Mouse (Mus musculus): ENCODE measurements around the gene Kl.

The Kl gene

DNA sequence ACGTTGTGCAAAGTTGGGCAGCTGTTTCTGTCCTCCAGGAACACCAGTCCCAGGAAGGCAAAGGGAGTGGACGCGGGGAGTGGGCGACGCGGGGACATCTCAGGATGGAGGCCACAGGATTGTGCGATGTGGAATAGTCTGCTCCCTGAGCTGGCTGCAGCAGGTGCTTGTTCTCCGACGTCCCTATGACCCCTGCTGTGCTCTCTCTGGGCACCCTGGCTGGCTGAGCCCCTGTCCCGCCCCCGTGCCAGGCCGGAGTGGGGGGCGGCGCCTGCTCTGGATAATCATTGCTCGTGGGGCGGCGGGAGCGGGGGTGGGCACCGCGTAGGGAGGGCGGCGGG lies at the start of gene Kl:
Kl (plus strand) TSS at position 280 of the 341 bp plus-strand sequence.
- no peak for DNase-seq (ENCODE audit: low spot score)

DNA sequence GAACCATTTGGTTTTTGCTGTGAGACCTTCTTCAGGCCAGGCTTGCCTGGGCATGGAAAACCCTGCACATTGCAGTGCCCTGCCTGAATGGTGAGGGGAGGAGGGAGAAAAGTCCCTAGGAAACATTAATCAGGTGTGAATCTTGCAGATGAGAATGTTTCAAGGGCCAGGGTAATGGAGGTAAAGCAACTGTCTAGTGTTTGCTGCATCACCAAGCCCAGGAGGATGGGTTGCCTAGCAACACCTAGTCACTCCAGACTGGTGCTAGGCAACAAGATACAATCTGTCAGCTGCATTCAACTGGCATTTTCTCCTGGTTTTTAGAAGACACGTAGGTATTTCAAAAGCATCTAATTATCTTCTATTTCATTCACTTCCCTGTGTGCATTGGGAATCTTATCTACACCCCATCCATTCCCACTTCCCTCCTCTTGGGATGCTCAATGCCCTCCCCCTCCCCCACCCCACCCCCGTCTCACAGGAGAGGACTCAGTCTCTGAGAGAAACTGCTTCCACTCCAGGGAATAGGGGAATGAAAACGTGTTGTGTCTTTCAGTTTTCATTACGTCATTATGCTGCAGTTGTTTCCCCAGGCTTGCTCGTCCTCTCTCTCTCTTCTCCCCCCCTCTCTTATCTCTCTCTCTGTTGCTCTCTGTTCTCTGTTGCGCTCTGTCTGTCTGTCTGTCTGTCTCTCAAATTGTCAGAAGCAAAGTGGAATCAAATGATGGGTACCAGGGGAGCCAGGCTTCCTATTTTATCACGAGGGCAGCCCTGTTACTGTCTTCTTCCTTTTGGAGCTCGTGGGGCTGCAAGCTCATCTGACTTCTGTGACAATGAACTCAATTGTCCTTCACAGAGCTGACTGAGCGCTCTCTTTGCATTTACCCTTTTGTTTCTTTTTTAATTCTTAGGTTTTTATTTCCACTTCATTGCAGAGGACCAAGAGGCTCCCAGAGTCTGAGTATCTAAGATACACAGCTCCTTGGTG lies 46.1 kb upstream of the Kl start:
- no peak for DNase-seq (ENCODE audit: low spot score)

DNA sequence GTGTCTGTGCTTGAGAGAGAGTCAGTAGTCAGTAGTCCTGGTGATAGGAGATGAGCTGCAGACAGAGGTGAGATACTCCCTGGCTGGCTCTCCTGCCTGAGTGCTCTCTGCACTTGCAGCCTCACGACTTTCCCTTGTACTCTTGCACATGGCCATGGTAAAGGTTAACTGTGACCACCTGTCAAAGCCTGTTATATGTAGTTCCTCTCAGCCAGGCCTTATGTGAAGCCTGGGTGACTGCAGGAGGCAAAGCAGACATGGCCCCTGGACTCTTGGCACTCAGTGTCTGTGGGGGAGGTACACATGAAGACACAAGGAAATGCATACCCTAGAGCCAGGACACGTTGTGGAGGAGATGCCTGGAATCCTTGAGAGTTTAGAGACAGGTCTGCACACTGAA lies 40.3 kb upstream of the Kl start:
- no peak for DNase-seq (ENCODE audit: low spot score)

DNA sequence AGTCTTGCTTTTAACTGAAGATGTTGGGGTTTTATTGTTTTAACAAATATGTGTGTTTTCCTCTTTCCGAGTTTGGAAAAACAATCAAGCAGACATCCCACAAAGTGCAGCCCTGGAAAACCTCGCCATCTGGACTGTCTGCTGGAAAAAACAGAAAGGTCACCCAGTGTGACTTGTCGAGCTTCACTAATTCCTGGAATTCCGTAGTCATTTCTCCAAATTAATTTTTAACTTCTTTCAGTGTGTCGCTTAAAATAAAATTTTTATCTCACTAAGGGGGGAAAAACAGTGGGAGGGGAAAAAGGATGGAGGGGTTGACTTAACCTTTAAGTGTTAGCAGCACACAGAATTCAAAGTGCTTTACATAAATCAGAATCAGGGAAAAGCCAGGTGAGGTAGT lies 39.8 kb upstream of the Kl start:
- no peak for DNase-seq (ENCODE audit: low spot score)

DNA sequence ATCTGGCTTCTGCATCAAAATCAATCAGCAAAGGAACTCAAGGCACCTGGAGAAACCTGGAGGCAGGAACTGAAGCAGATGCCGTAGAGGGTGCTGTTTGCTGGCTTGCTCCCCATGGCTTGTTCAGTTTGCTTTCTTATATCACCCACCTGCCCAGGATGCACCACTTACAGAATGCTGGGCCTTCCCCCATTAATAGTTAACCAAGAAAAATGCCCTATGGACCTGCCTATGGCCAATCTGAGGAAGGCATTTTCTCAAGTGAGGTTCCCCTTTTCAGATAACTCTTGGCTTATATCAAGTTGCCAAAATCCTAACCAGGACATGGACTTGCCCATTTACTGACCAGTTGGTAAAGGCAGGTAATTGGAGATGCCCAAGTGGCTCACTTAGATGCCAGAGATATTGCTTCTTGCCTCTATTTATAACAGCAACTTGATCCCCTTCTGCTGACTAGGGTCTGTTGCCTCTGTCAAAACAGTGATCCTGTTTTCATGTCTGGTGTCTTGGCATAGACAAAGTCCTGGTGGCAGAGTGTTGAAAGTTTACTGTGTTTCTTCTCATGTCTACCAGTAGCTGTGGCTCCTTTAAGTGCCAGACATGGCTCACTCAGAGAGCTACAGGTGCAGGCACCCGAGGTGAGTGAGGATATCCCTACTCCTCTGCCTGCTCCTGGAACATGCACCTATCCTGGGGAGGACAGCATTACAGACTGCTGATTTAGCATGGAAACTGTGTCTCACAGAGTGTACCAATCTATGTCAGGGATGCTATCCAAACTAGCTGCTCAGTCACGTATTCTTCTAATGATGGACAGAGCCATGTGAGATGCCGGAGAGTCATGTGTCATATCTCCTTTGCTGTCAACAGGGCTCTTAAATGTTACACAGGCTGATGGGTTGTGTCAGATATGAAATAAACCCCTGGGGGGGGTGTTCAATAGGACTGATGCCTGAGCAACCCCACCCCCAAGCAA lies 37.0 kb upstream of the Kl start:
- DNase-seq (ENCODE audit: low spot score): no peak

DNA sequence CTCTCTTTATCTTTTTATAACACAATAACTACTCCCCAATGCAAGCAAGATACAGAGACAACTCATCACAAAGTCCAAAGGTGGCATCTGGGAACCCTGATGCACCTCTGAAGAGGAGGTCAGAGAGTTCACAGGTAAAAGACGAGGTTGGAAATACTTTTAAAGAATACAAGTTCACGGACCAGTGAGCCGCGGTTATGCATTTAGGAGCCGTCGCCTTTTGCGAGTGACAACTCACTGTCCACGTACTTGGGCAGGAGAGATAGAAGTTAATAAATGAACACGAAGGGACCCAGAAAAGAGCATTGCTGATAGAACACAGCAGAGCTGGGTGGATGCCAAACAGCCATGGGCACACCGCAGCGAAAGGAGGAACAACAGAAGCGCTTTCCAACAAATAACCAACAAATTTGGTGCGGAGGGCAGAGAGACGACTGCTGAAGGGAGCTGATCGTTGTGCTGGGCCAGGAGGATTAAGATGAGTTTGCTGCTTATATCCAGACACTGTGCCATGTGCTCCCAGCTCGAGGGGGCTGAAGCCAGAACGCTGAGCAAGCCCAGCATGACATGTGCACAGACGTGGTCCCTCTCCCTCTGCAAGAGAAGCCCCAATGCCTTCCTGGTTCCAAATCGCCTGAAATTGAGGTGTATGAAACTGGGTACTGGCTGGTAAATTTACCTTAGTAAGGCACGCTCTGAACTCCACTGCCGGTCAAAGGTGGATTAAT lies 35.1 kb upstream of the Kl start:
- DNase-seq (ENCODE audit: low spot score): no peak

DNA sequence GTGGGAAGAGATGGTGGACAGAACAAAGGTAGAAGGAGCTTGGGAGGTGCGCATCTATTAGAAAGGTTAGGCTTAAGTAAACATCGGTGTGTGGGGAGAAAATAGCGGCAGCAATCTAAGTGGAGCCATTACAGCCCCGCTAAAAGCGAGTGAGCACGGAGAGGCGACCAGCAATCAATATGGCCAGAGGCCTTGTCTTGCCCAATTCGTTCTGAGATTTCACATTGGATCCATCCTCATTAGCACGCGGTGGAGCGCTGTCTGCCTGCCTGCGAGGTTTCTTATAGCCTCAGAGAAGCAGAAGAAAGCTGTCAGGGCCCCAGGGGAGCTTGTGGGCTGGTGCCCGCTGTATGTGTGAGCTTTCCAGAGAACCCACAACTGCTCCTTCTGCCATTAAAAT lies 33.8 kb upstream of the Kl start:
- DNase-seq (ENCODE audit: low spot score): no peak

DNA sequence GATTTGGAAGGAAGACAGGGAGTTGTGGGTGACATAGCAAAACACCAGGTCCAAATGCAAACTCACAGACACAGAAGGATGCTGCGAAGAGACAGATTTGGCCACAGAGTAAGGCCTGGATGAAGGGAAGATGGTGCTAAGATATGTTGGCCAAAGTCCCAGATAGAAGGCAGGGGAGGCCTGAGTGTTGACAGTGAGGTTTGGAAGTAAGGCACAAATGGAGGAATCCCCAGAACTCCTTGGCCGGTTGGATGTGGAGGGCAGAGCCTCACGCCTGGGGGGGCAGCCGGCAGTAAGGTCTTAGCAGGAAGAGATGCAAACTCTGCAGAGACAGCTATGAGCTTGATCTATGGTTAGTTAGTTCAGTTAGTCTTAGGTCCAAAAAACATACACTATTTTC lies 33.1 kb upstream of the Kl start:
- no peak for DNase-seq (ENCODE audit: low spot score)

DNA sequence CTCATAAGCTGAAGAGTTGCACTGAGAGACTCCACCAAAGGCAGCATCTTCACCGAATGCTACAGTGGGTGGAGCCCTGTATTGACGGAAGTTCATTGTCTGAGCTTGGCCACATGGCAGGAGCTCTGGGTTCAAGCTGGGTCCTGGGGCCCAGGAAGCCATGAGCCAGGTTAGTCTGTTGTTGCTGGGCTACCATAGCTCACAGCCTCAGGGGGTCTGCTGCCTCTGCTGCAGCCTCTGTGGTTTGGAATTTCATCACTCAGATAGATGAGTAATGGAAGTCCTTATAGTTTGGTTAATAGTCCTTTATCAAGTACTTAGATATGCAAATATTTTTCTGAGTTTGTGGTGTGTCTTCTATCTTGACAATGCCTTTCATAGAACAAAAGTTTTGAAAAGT lies 32.4 kb upstream of the Kl start:
- DNase-seq (ENCODE audit: low spot score): no peak

DNA sequence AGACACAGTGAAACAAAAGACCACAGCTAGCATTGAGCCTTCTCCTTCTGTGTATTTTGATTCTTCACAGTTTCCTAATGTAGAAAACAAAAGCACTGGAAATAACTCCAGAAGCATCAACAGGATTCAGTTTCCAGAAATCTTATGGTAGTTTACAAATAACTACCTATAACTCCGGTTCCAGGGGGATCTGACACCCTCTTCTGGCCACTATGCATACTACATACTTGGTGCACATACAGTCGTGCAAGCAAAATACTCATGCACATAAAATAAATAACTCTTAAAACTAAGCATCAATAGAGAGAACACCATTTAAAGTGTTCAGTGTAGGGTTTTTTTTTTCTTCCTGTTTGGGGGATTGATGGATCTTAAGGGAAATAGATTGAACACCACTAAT lies 23.0 kb upstream of the Kl start:
- no peak for DNase-seq (ENCODE audit: low spot score)

DNA sequence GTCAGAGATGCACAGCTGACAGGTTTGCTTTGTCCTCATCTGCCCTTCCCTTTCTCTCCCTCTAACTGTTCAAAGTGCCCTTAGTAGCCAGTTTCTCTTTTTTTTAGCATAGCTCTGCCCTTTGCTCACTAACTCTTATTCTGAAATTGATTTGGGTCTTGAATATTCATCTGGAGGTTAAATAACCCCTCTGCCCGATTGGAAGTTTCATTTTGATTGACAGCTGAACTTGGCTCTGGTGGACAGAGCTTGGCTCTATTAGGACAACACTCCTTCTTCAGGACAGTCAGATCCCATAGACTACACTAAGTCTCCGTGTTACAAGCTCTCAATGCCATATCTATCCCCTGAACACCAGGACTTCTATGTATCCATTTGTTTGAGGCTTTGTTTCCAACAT lies 19.8 kb upstream of the Kl start:
- no peak for DNase-seq (ENCODE audit: low spot score)

DNA sequence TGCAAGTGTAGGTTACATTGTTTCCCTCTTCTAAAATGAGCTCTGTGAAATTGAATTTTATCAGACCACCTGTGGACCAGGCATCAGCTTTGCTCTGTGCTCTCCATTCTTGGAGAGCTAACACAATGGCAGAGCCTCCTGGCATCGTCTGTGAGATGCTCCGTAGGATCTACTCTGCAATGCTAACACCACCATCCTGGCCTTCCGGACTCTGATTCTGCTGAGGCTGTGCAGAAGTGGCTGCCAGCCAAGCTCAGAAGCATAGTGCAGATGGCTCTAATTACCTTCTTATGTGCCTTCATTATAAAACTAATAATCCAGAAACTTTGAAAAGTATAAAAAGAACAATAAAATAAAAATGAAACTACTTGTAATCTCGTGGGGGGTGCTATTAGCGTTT lies 16.2 kb upstream of the Kl start:
- no peak for DNase-seq (ENCODE audit: low spot score)

DNA sequence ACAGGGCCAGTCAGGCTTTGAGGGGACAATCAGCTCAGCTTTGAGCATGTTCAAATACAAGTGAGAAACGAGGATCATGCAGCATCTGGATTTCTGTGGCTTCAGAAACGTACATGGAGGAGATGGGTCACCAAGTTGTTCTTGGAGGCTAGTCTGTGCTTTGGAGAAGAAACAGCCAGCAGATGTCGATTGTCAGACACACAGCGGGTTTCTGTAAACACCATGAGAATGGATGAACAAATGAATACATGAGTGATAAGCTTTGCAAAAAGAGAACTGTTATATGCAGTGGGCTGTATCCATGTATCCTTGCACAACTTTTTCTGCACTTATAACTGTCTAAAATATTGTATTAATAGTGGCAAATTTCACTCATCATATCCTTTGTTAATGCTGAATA lies 15.6 kb upstream of the Kl start:
- DNase-seq (ENCODE audit: low spot score): no peak

DNA sequence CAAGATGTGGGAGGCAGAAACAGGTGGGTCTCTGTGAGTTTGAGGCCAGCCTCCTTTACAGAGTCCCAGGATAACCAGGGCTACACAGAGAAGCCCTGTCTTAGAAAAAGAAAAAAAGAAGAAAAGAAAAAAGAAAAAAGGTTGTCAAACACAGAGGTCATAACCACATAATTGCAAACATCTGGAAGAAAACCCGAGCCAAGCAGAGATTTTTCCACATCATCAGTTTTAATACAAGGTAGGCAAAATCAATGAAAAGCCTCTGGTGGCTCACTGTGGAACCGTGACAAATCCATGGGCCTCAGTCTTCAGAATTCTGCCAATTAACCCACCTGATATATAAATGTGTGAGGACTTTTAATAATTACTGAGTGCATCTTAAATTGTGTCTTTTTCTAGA lies 14.9 kb upstream of the Kl start:
- no peak for DNase-seq (ENCODE audit: low spot score)

DNA sequence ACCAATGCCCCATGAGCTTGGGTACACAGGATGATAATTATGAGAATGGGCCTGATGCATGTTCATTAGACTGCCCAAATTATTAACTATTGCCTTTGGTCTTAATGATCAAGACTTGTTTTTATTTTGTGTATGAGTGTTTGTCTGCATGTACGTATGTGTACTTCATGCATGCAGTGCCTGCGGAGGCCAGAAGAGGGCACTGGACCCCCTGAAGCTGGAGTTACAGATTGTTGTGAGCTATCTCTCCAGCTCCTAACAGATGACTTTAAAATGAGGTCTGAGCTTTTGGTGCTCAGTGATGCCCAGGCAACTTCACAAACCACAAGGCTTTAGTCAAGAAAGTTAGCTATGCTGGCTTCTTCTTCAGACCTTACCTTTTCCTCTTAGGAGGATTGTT lies 6.8 kb upstream of the Kl start:
- DNase-seq (ENCODE audit: low spot score): no peak

DNA sequence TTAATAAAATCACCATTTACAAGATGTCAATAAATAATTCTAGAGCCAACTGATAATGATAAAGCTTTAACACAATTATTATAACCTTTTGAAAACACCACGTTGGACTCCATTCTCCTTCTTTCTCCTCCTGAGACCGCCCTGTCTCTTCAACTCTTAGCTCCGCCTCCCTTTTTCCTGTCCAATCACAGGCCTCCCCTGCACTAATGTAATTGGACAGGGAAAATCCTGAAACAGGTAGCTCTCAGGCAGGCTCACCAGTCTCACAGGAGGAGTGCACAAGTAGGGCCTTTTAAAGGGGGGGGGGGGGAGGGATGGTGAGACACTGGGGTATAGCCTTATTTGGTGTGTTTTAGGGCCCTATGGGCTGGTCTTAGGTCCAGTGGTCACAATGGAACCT lies 3.3 kb upstream of the Kl start:
- no peak for DNase-seq (ENCODE audit: low spot score)

DNA sequence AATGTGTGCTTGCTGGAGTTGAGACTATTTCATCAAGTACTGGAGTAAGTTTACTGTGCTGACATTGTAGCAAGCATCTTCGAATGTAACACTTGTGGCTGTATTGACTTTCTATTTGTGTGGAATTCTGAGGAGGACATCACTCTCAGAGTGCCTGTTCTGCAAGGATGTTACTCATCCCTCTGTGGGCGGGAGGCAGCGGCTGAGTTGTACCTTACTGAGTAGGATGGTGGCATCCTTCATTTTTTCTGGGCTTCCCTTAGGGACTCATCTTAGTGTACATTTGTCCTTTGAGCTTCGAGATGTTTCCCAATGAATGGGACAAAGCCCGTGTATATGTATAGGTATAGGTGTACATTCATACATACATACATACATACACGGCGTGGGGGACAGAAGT lies 1.1 kb upstream of the Kl start:
- DNase-seq (ENCODE audit: low spot score): no peak

DNA sequence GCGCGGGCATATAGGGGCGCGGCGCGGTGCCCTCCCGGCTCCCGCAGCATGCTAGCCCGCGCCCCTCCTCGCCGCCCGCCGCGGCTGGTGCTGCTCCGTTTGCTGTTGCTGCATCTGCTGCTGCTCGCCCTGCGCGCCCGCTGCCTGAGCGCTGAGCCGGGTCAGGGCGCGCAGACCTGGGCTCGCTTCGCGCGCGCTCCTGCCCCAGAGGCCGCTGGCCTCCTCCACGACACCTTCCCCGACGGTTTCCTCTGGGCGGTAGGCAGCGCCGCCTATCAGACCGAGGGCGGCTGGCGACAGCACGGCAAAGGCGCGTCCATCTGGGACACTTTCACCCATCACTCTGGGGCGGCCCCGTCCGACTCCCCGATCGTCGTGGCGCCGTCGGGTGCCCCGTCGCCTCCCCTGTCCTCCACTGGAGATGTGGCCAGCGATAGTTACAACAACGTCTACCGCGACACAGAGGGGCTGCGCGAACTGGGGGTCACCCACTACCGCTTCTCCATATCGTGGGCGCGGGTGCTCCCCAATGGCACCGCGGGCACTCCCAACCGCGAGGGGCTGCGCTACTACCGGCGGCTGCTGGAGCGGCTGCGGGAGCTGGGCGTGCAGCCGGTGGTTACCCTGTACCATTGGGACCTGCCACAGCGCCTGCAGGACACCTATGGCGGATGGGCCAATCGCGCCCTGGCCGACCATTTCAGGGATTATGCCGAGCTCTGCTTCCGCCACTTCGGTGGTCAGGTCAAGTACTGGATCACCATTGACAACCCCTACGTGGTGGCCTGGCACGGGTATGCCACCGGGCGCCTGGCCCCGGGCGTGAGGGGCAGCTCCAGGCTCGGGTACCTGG lies 488 bp downstream of the Kl start:
- no peak for DNase-seq (ENCODE audit: low spot score)

DNA sequence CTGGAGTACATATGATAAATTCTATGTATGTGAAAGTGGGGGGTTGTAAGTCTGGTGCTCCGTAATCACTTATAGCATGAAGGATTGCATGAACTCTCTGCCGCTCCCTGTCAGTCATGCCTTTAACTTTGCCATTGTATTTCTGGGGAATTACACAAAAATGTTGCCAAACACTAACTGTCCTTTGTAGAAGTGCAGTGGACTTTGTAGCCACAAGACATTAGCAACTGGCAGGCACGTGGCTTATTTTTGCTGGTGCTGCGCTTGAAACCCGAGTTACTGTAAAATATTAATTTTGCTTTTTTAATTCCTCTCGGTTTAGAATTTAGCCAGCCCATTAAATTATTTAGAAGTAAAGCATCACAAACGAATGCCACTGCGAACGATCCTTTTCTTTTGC lies 2.4 kb downstream of the Kl start:
- no peak for DNase-seq (ENCODE audit: low spot score)

DNA sequence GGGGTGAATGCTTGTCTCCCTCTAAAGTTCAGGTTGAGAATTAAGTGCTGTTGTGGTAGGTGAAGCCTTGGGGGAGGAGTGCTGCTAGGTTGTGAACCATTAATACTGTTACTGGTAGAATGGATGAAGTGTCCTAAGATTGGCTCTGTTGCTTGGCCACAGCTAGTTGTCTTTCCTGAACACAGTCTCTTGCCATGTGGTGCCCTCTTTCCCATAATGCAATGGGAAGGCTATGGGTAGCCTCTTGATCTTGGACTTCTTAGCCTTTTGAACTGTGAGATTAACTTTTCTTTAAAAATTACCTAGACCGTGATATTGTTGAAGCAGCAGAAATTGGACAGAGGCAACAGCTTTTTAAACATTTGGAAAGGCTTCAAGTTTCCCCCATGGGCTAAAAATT lies 7.5 kb downstream of the Kl start:
- DNase-seq (ENCODE audit: low spot score): no peak

DNA sequence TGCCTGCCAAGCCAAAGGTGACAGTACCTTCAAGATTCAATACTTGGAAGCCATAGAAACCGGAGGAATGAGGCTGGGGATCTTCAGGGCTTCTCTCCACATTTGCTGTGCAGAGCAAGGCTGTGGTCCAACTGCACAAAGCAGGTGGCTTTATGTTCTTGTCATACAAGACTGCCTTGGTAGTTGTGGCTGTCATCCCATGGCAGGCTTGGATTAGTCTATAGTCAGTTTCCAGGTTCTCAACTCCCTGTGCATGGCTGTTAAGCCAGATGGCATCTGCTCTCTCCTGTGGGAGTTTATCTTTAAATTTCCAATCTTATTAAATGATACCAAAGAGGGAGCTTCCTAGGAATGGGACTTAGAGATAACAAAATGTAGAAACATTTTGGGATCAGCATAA lies 9.2 kb downstream of the Kl start:
- no peak for DNase-seq (ENCODE audit: low spot score)

DNA sequence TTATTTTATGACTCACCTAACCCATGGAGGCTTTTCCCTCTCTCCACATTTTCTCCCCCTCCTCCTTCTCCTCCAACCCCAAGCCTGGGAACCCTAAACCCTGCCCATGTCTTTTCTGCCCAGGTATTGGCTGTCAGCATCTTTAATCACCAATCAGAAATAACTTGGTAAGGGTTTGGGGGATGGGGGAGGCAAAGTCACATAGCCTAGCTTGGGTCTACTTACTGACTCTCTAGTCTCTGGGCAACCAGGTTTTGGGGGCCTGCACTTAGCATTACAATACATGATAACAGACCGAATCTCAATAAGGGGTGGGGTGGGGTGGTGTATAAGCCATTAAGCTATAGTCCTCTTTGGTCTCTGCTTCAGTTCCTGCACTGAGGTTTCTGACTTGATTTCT lies 10.3 kb downstream of the Kl start:
- DNase-seq (ENCODE audit: low spot score): no peak
